Mouse (Mus musculus) MEL (cell line): ENCODE measurements at regions not wholly inside any gene's neighbourhood (a gene's known extent, or its start where the extent isn't known, plus 50 kb on each side); places are given as distances from the start of the nearest gene placed in this dataset.

Source experiments
- DNase-seq: peaks from one replicate; pipeline ENCODE4 v3.0.0; 2011; ENCODE audit warnings: low read depth, low spot score
- H3K27ac ChIP-seq: 2 replicates; pipeline ENCODE4 v1.5.1; 2012; ENCODE audit warnings: low read depth, mild to moderate bottlenecking, control low read depth, low read length, moderate library complexity; ENCODE audit not compliant: control insufficient read depth
- H3K27me3 ChIP-seq, 2 experiments: fragments of 150-350 bp in 1 of 2; sonication (generic) in 1 of 2; 2 replicates each; pipeline ENCODE4 v1.6.1; 2012; ENCODE audit warnings: low read length in 2 of 2, mild to moderate bottlenecking in 2 of 2, improper control_type of control experiment in 1 of 2, moderate library complexity in 1 of 2; ENCODE audit not compliant: insufficient read depth in 2 of 2, control insufficient read depth in 1 of 2
- H3K36me3 ChIP-seq, 2 experiments: 2 replicates each; pipeline ENCODE4 v1.6.1; 2012 to 2014; ENCODE audit warnings: low read length in 2 of 2, improper control_type of control experiment in 1 of 2, inconsistent platforms in 1 of 2, mild to moderate bottlenecking in 1 of 2; ENCODE audit not compliant: insufficient read depth in 2 of 2, control insufficient read depth in 1 of 2
- H3K4me1 ChIP-seq, 2 experiments: fragments of 150-350 bp in 1 of 2; sonication (generic) in 1 of 2; 2 replicates each; pipeline ENCODE4 v1.6.1; 2012; ENCODE audit warnings: low read length in 2 of 2, improper control_type of control experiment in 1 of 2, mild to moderate bottlenecking in 1 of 2; ENCODE audit not compliant: insufficient read depth in 2 of 2, control insufficient read depth in 1 of 2
- H3K4me3 ChIP-seq, 2 experiments: fragments of 150-350 bp in 1 of 2; sonication (generic) in 1 of 2; 2 replicates each; pipeline ENCODE4 v1.5.1; 2012; ENCODE audit warnings: low read depth in 2 of 2, low read length in 2 of 2, mild to moderate bottlenecking in 2 of 2, moderate library complexity in 2 of 2, control low read depth in 1 of 2, improper control_type of control experiment in 1 of 2; ENCODE audit not compliant: control insufficient read depth in 1 of 2, insufficient read depth in 1 of 2
- H3K79me2 ChIP-seq: 2 replicates; pipeline ENCODE4 v1.6.1; 2012; ENCODE audit warnings: mild to moderate bottlenecking, low read length, moderate library complexity; ENCODE audit not compliant: control insufficient read depth, poor library complexity, insufficient read depth
- H3K9ac ChIP-seq: 2 replicates; pipeline ENCODE4 v1.6.1; 2012; ENCODE audit warnings: low read depth, mild to moderate bottlenecking, control low read depth, low read length, moderate library complexity; ENCODE audit not compliant: control insufficient read depth, poor library complexity, severe bottlenecking
- H3K9me3 ChIP-seq: fragments of 150-350 bp; sonication (generic); replicated peaks from 2 replicates; pipeline ENCODE4 v1.6.1; 2012; ENCODE audit warnings: mild to moderate bottlenecking, low read length, improper control_type of control experiment, moderate library complexity; ENCODE audit not compliant: insufficient read depth
- CHD2 ChIP-seq: IDR thresholded peaks from 2 replicates; pipeline ENCODE4 v1.6.1; 2011; ENCODE audit warnings: low read length, improper control_type of control experiment
- ETS1 ChIP-seq: IDR thresholded peaks from 2 replicates; pipeline ENCODE4 v1.6.1; 2012; ENCODE audit warnings: low read depth, mild to moderate bottlenecking, inconsistent platforms, low read length, improper control_type of control experiment, moderate library complexity
- KAT2A ChIP-seq: conservative IDR thresholded peaks from 2 replicates; pipeline ENCODE4 v1.6.1; 2012; ENCODE audit warnings: low read depth, low read length, improper control_type of control experiment, inconsistent platforms
- MAZ ChIP-seq: IDR thresholded peaks from 2 replicates; pipeline ENCODE4 v1.6.1; 2012; ENCODE audit warnings: low read depth, mild to moderate bottlenecking, inconsistent platforms, low read length, improper control_type of control experiment
- MEF2A ChIP-seq: IDR thresholded peaks from 2 replicates; pipeline ENCODE4 v1.6.1; 2014; ENCODE audit warnings: low read depth, mild to moderate bottlenecking, inconsistent platforms, low read length, improper control_type of control experiment; ENCODE audit not compliant: poor library complexity, insufficient replicate concordance, severe bottlenecking; ENCODE audit errors: extremely low read depth
- NRF1 ChIP-seq: IDR thresholded peaks from 2 replicates; pipeline ENCODE4 v1.6.1; 2014; ENCODE audit warnings: low read depth, mild to moderate bottlenecking, inconsistent platforms, low read length, improper control_type of control experiment, moderate library complexity; ENCODE audit not compliant: poor library complexity, insufficient read depth, severe bottlenecking
- RAD21 ChIP-seq: IDR thresholded peaks from 2 replicates; pipeline ENCODE4 v1.6.1; 2011; ENCODE audit warnings: mild to moderate bottlenecking, low read depth, low read length, improper control_type of control experiment
- TAL1 ChIP-seq: IDR thresholded peaks from 2 replicates; pipeline ENCODE4 v1.6.1; 2012; ENCODE audit warnings: mild to moderate bottlenecking, inconsistent platforms, low read length, moderate library complexity, mixed read lengths
- UBTF ChIP-seq: IDR thresholded peaks from 2 replicates; pipeline ENCODE4 v1.6.1; 2012; ENCODE audit warnings: low read depth, mild to moderate bottlenecking, inconsistent platforms, low read length, improper control_type of control experiment, moderate library complexity, borderline replicate concordance; ENCODE audit not compliant: insufficient read depth
- USF1 ChIP-seq: IDR thresholded peaks from 2 replicates; pipeline ENCODE4 v1.6.1; 2014; ENCODE audit warnings: low read depth, mild to moderate bottlenecking, inconsistent platforms, low read length, improper control_type of control experiment, moderate library complexity
- ZMIZ1 ChIP-seq: IDR thresholded peaks from 2 replicates; pipeline ENCODE4 v1.6.1; 2012; ENCODE audit warnings: low read depth, mild to moderate bottlenecking, inconsistent platforms, low read length, improper control_type of control experiment, moderate library complexity

- no peaks in the 10 kb centered on the region for H3K27me3 ChIP-seq
- DNase-seq, result no peak
- H3K4me1 ChIP-seq, result no peaks in the 10 kb centered on the region
- H3K9me3 ChIP-seq, result no peaks in the 10 kb centered on the region
- H3K79me2 ChIP-seq, result no peaks in the 10 kb centered on the region
- H3K36me3 ChIP-seq, result no peaks in the 10 kb centered on the region
- no peak overlapping the region for H3K27ac ChIP-seq
- H3K9ac ChIP-seq, result no peak overlapping the region
- TF ChIP-seq KAT2A (no peak), ETS1 (no peak), USF1 (no peak), MEF2A (no peak), NRF1 (no peak), RAD21 (no peak)
- H3K4me3 ChIP-seq, result no peak overlapping the region
Measured at GRCm38 (mm10) chr12:71446892-71447268, 137.2 kb downstream of the Dact1 start.

GRCm38 (mm10) chr12:71449032-71449431 lies 139.3 kb downstream of the Dact1 start:
- no peaks in the 10 kb centered on the region for H3K9me3 ChIP-seq

GRCm38 (mm10) chr12:71450128-71450527 lies 140.4 kb downstream of the Dact1 start:
- no peak overlapping the region for H3K9ac ChIP-seq

More at GRCm38 (mm10) chr12:71449032-71449431, 139.3 kb downstream of the Dact1 start:
- no peaks in the 10 kb centered on the region for H3K36me3 ChIP-seq
- H3K27me3 ChIP-seq, result no peaks in the 10 kb centered on the region
- H3K4me1 ChIP-seq, result no peaks in the 10 kb centered on the region
- H3K27ac ChIP-seq, result no peak overlapping the region
- no peak overlapping the region for H3K4me3 ChIP-seq
- no peak overlapping the region for H3K9ac ChIP-seq
- TF ChIP-seq ZMIZ1, result no peak
- H3K79me2 ChIP-seq, result no peaks in the 10 kb centered on the region
- no peak for DNase-seq

More at GRCm38 (mm10) chr12:71450128-71450527, 140.4 kb downstream of the Dact1 start:
- DNase-seq, result no peak
- H3K4me3 ChIP-seq, result no peak overlapping the region
- no peaks in the 10 kb centered on the region for H3K79me2 ChIP-seq
- no peaks in the 10 kb centered on the region for H3K36me3 ChIP-seq
- H3K27ac ChIP-seq, result no peak overlapping the region
- no peaks in the 10 kb centered on the region for H3K4me1 ChIP-seq
- TF ChIP-seq UBTF, result no peak
- TF ChIP-seq TAL1, result no peak
- no peak for TF ChIP-seq MEF2A
- no peak for TF ChIP-seq CHD2
- no peak for TF ChIP-seq MAZ
- TF ChIP-seq, all 39 proteins: peak for 0
- Histone ChIP-seq H3K9me3 (no peaks in the 10 kb centered on the region), H3K27me3 (no peaks in the 10 kb centered on the region)
